Mouse (Mus musculus): Measurements from ENCODE around the gene Galnt17.

- no peak for TF ChIP-seq POLR2A (IDR thresholded peaks at IDR 0.05; ENCODE audit: insufficient read length, low read depth)
- TF ChIP-seq TCF12 (IDR thresholded peaks at IDR 0.05; ENCODE audit: insufficient read depth, poor library complexity, severe bottlenecking), result no peak
- no peak for TF ChIP-seq MYOD1 (IDR thresholded peaks at IDR 0.05; ENCODE audit: control insufficient read depth in 1 of 3, insufficient read length in 2 of 3, low read depth in 2 of 3)
Measured at GRCm38 (mm10) chr5:131169186-131169585, 139.1 kb downstream of the Galnt17 start.

All from myocyte (in vitro differentiated cells).